Mouse (Mus musculus) common myeloid progenitor, adult 5-6 weeks (primary cell): ENCODE results near the gene Cytl1. TPM values are rescaled to one million over a fixed set of nuclear protein-coding genes. Genes with fewer than 3 reads are reported as not detected.

Source experiments
- ATAC-seq: replicated peaks from 2 replicates; pipeline ENCODE4 v1.8.0; 2016; ENCODE audit warnings: low read depth, mild to moderate bottlenecking, moderate TSS enrichment, inconsistent platforms; ENCODE audit not compliant: poor library complexity, severe bottlenecking
- total RNA-seq: library from RNA; stranded (forward); fragments of 200-1000, 187-1606 nt; gene quantifications from 2 replicates; pipeline ENCODE4 v1.2.3, GENCODE M21; 2017

The Cytl1 gene
- not detected in 2 replicates for total RNA-seq

GRCm38 (mm10) chr5:37735224-37735623 lies at the start of gene Cytl1:
Gene Cytl1 (plus strand): TSS chr5:37735519.
- no peak for ATAC-seq

- no peak for ATAC-seq
These were observed 42.6 kb upstream of the Cytl1 start for GRCm38 (mm10) chr5:37692759-37693158.

GRCm38 (mm10) chr5:37695773-37696172 lies 39.5 kb upstream of the Cytl1 start:
- ATAC-seq = no peak

- no peak for ATAC-seq
These were observed 38.0 kb upstream of the Cytl1 start for GRCm38 (mm10) chr5:37697286-37697685.

GRCm38 (mm10) chr5:37699757-37700156 lies 35.6 kb upstream of the Cytl1 start:
- ATAC-seq = no peak

- no peak for ATAC-seq
These were observed 30.4 kb upstream of the Cytl1 start for GRCm38 (mm10) chr5:37704962-37705361.

- no peak for ATAC-seq
These were observed 27.2 kb upstream of the Cytl1 start for GRCm38 (mm10) chr5:37708124-37708523.

- ATAC-seq = no peak
These were observed 25.9 kb upstream of the Cytl1 start for GRCm38 (mm10) chr5:37709257-37709904.

- ATAC-seq = no peak
These were observed 18.6 kb upstream of the Cytl1 start, which contains the start of gene Stk32b for GRCm38 (mm10) chr5:37716505-37717372. Gene Stk32b (minus strand): TSS chr5:37717171.

GRCm38 (mm10) chr5:37717384-37717963 lies 17.8 kb upstream of the Cytl1 start:
- no peak for ATAC-seq

- no peak for ATAC-seq
These were observed 14.6 kb upstream of the Cytl1 start for GRCm38 (mm10) chr5:37720670-37721069.

- no peak for ATAC-seq
These were observed 10.0 kb upstream of the Cytl1 start for GRCm38 (mm10) chr5:37725220-37725886.

GRCm38 (mm10) chr5:37730781-37731180 lies 4.5 kb upstream of the Cytl1 start:
- no peak for ATAC-seq

- ATAC-seq = no peak
These were observed 894 bp downstream of the Cytl1 start for GRCm38 (mm10) chr5:37736213-37736612.

- no peak for ATAC-seq
These were observed 8.8 kb downstream of the Cytl1 start for GRCm38 (mm10) chr5:37743889-37744707.

GRCm38 (mm10) chr5:37752027-37752967 lies 17.0 kb downstream of the Cytl1 start:
- peak; percentile 58; the same call in 1 of the 2 replicates for ATAC-seq

- ATAC-seq = no peak
These were observed 18.0 kb downstream of the Cytl1 start for GRCm38 (mm10) chr5:37753366-37753765.

GRCm38 (mm10) chr5:37762046-37762445 lies 26.7 kb downstream of the Cytl1 start:
- ATAC-seq = no peak
